Mouse (Mus musculus): ENCODE measurements at regions not wholly inside any gene's neighbourhood (a gene's known extent, or its start where the extent isn't known, plus 50 kb on each side); places are given as distances from the start of the nearest gene placed in this dataset.

GRCm38 (mm10) chr15:88468107-88468506 is 132.0 kb upstream of the Zdhhc25 start:
- no peak for TF ChIP-seq CTCF (IDR thresholded peaks at IDR 0.05)
- TF ChIP-seq POLR2A (IDR thresholded peaks at IDR 0.05; ENCODE audit: insufficient read depth, low read depth, low read length) = no peak

All from heart, adult 2 months (tissue).